Mouse (Mus musculus): ENCODE data around the gene 1700123O20Rik. TPM values are rescaled to one million over a fixed set of nuclear protein-coding genes. Genes with fewer than 3 reads are reported as not detected.

Gene 1700123O20Rik
- 10 to 100 TPM; 15.4 to 15.5 TPM for total RNA-seq (2021)
- long read RNA-seq, experiment 1, transcript 1700123O20Rik-201 (2 exons, 1,843 nt) = major isoform, 25 of 25 reads
- long read RNA-seq, experiment 1, partial matches to known transcripts = 0 of 25 reads
- long read RNA-seq, experiment 1, other reads (novel, unspliced or antisense) = 0 of 25 reads
- long read RNA-seq, experiment 2, transcript 1700123O20Rik-201 (2 exons, 1,843 nt) = major isoform, 14 of 15 reads
- long read RNA-seq, experiment 2, partial matches to known transcripts = 0 of 15 reads
- long read RNA-seq, experiment 2, other reads (novel, unspliced or antisense) = 1 of 15 reads

DNA sequence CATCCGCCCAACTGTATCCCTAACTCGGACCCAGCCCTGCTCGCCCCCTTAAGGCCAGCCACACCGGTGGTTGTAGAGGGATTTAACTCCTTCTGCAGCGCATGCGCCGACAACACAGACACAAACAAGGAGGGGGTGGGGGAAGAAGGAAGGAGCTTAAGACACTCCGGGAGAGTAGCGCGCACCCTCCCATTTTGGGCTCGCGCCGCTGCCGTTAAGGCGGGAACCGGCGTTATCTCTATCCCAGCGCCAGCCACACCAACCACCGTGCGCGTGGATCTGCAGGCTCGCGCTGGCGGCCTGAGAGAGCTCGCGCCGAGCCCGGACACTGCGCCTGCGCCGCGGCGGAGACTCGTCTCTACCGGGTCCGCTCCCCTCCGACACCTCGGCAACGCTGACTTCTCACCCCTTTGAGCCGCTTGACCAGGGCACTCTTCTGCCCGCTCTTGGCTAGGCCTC lies at the start of gene 1700123O20Rik:
1700123O20Rik (plus strand) TSS at position 154 of the 459 bp plus-strand sequence.
- DNase-seq = peak in 1 of 2 experiments; percentile 86

DNA sequence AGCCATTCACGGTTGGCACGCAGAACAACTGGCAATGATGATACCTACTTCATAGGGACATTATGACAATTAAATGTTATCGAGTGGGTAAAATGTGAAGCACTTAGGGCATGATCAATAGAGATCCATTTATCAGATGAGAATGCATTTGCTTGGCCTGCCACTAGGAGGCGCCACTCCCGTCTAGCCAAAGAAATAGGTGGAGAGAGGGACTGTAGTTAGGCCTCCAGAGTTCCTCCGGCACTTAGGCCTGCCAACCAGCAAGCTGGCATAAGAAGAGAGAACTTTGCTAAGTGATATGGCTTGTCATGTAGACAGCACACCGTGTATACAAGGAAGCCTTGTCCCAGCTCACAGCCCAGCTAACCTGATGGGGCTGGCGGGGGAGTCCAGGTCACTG lies 49.1 kb upstream of the 1700123O20Rik start:
- peak in 1 of 2 experiments; percentile 60 for DNase-seq

DNA sequence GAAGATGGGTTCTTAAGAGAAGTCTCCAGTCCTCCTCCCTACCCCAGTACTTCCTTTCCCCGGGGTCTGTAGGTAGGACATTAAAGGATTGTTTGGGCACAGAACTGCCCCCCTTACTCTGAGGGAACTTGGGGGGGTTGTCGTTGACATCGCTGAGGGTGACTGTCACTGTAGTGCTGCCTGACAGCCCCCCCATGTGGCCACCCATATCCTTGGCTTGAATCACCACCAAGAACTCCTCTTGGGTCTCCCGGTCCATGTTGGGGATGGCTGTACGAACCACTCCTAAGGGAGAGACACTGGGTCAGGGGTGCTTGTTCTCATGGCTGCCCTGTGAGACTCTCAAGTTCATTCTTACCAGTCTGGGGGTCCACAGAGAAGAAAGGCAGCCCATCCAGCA lies 47.8 kb upstream of the 1700123O20Rik start:
- no peak for DNase-seq

DNA sequence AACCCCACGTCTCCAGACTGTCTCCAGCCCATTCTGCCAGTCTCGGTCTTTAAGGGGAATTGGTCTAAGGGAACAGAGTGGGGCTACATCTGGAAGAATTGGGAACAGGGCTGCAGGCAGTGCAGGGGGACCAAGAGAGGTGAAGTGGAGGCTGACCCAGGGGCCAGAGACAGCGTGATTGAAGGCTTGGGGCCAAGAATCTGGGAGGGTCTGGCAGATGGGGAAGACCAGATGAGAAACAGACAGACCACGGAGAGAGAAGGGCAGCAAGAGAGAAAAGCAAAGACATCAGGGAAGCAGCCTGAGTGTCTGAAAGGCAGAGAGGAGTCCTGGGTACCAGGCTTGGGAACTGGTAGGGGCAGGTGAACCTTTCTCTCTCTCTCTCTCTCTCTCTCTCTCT lies 45.9 kb upstream of the 1700123O20Rik start:
- no peak for DNase-seq

DNA sequence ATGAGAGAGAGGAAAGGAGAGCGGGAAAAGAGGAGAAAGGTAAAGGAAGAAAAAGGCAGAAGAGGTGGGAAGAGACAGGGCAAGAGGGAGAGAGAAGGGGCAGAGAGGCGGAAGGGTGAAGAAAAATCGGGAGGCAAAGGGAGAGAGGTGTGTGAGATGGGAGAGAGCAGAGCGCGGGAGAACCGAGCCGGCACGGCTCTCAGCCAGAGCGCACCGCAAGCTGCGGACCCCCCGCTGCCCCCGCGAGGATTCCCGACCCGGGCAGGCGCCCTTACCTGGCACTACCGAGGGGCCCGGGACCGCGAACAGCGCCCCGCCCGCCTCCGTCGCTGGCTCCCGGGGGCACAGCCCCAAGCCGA lies 45.1 kb upstream of the 1700123O20Rik start, which contains the start of gene Gm17606:
Gm17606 (plus strand) TSS at position 7 of the 359 bp plus-strand sequence.
- no peak for DNase-seq

DNA sequence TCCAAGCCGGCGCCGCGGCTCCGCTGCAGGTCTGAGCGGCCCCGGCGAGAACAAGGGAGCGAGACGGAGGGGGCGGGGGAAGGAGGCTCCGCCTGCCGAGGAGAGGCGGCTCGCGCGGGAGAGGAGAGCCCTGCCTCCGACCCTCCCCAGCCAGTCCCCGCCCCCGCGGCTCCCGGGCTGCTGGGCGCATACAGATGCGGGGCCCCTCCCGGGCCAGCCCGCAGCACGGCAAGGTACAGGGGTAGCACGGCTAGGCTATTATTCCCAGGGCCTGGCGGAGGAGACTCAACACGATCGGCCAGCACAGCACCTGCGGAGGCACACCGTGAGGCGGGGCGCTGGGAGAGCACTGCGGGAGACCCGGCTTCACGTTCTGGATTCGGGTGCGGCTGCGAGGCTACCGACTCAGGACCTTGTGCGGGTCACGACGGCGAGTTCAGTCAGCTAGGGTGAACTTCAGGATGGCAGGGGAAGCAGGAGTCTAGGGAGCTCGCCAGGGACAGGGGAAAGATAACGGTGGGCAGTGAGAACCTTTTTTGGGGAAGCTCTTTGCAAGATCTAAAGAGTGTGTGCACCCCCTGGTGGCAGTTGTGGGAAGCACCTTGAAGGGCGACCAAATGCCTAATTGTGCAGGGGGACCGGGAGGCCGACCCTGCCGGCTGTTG lies 44.6 kb upstream of the 1700123O20Rik start, which contains the start of gene Cdh24:
Cdh24 (minus strand) TSS at position 60 of the 665 bp plus-strand sequence.
- peak; percentile 90 to 94 for DNase-seq

DNA sequence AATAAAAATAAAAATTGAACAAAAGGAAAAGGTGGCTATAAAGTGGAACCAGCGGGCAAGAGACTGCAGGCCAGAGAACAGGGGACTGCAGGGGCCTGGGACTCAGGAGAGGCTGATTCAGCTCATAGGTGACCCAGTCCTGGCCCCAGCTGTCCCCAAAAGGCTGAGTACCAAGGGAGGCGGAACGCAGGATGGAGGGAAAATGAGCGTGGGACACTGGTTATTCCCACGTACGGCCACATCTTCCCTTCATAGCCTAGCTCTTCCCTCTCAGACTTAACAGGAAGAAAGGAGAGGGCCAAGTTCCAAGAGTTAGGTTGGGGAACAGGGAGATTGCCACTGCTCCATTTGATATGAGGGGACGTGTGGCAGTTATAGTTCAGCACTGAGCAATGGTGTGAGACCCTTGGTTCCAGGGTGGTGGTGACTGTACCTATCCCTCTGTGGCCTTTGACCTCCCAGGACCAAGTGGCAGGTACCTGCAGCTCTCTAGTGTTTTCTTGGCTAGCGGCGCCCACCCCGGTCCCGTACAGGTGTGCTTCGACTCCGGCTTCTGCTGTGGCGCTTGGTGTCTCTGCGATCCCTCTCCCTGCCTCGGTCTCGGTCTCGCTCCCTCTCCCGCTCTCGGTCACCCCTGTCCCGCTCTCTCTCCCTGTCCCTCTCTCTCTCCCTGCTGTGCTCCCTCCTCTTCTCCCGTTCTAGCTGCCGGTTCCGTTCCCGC lies 43.6 kb upstream of the 1700123O20Rik start:
- DNase-seq = no peak

DNA sequence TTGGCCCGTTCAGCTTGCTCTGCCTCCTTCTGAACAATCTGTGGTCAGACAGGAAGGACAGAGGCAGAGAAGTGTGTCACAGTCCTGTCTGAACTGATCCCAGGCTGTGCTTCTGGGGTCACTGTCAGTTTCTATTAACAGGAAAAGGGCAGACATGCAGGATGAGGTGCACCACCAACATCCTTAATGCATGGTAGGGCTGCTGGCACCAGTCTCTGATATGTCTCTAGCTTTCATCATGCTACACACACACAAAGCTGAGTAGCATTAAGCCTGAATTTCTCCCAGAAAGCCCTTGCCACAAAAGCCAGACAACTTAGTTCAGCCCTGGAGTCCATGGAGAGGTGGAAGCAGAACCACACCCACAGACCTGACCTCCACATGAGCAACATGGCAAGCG lies 43.0 kb upstream of the 1700123O20Rik start:
- DNase-seq = no peak

DNA sequence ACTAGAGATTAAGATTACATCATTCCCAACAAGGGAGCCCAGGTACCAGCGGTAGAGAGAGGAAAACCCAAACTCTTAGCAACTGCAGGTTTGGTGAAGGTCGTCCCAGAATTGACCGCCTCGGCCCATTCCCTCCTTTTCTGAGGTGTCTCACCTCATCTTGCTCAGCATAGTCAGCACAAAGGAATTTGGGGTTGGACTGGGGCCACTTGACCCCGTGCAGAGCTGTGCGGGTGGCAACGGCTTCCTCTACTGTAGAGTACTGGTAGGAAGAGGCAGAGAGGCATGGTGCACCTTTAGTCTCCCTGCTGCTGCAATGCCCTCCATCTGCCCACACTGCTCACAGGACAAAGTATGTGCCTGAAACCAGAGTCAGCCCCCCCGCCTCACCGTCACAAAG lies 41.7 kb upstream of the 1700123O20Rik start:
- no peak for DNase-seq

DNA sequence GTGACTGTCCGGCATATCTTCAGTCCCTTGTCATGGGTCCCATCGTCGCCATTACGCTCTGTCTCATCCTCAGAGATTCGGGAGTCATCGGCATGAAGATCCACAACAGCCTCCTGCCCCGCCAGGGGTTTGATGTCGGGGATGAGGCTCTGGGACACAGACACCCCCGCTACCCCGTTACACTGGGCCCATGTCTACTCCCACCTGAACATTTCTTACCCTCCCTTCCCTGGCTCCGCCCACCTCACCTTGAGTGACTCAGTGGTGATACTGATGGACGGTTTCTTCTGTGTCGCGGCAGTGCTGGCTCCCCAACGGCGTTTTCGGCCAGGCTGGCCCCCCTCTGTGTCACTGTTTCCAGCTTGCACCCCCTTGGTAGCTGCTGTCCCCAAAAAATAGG lies 39.6 kb upstream of the 1700123O20Rik start:
- no peak for DNase-seq

DNA sequence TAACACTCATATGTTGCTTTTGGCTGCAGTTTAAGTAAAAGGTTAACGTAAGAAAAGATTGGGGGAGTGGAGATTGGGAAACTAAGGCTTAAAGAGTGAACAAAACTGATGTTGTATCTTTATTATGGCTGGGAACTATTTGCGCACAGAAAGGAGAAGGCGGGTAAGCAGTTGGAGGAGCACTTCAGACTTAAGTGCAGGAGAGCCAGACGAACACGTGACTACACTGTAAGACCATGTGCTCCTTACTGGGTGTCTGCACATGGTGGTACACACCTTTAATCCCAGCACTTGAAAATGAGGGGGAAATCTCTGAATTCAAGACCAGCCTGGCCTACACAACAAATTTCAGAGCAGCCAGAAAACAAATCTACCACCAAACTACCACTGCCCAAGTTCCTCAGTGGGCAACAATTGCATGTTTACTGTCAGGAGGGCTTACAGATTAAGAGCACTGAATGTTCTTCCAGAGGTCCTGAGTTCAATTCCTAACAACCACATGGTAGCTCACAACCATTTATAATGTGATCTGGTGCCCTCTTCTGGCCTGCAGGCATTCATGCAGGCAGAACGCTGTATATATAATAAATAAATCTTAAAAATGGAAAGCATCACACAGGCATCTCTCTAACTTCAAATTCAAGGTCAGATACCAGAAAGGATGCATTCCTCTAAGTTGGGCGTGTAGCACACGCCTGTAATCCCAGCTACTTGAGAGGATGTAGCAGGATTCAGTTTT lies 38.9 kb upstream of the 1700123O20Rik start:
- DNase-seq = no peak

DNA sequence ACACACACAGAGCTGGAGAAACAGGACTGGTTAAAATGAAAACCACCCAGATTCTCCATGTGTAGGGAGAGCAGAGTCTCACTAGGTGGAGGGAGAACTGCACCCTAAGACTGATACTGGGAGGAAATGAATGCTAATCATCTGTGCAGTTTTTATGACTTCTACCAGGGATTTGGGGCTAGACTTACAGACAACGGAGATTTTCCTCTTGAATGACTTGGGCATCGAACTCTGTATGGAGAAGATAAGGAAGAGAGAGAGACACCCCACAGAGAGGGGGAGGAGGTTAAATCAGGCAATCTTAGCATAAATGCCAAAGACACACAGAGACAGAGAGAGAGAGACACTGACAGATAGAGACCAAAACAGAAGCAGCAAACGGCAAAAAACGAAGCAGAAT lies 38.1 kb upstream of the 1700123O20Rik start:
- no peak for DNase-seq

DNA sequence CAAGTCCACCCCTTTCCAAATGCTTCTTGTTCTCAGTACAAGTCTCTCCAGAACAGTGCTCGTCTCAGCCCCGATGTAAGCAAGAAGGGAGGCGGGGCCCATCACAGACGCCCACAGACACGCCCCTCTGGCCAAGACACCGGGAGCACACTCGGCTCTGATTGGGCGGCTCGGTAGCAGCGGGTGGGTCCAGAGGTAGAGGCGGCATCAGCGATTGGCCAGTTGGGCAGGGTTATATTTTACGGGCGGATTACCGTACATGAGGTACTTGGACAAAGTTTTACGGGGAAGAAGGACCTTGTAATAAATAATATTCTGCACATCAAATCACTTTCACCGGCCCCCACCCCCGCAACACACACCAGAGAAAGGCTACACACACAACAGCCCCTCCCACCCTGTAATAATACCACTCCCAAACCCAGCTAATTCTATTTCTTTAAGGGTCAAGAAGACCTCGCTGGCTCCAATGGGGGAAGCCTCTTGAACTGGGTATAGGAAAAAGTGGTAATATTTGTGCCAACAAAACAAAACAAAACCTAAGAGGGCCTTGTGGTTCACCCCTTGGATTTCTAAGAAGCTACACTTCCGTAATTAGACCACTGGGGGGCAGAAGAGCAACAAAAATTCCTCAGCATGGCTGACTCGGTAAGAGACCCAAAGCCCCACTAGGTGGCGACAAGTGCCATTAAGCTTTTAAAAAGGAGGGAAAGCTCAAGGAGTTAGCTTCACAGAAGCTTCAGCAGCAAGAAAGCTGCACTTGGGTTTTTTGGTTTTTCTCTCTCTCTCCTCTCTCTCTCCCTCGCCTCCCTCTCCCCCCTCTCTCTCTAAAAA lies 35.2 kb upstream of the 1700123O20Rik start:
- peak; percentile 86 to 94 for DNase-seq

DNA sequence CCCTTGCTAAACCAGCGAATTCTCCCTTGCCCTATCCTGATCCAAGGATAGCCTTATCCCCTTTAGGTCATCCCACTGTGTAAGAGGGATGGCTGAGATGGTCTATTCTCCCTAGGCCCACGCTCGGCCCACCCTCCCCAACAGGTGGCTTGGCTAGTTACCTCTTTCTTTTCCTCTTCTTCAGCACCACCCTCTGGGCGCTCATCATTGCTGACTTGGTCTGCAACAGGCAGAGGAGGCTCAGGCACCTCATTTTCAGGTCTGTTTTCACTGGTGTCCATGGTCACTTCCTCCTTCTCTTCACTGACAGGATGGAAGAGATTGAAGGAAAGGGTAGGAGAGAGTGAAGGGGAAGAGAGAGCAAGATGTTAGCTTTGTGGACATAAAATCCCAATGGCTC lies 34.5 kb upstream of the 1700123O20Rik start:
- DNase-seq = no peak

DNA sequence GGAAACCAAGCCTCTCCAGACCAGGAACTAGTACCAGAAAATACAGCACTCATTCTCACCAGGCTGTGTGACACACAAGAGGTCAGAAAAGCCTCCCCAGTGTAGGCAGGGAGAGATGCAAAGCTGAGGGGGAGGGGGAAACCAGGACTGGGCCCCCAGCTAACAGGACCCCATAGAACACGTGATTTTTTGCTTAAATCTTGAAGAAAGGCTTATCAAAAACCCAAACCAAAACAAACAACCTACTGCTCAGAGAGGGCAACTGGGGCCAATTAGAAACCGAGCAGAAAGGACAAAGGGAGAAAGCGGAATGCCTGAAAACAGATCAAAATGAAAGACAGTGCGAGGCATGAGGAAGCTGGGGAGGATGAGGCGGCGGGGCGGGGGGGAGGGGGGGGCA lies 33.2 kb upstream of the 1700123O20Rik start:
- DNase-seq = no peak

DNA sequence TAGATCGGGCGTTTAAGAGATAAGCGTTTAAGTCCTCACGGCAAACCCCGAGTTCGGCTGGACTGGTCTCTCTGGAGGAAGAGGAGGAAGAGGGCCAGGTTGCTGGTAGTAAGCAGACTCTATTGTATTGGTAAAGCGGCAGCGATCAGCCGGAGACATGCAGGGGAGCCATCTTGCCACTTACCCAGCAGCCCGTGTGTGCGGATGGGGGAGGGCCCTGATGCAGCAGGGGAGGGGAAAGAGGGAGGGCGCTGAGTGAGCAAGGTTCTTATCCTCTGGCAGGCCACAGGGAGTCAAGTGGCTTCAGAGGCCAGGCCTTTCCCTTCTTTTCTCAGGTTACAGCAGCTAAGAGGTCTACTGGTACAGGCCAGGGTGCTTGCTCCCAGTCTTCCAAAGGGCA lies 32.5 kb upstream of the 1700123O20Rik start:
- peak; percentile 89 to 92 for DNase-seq

DNA sequence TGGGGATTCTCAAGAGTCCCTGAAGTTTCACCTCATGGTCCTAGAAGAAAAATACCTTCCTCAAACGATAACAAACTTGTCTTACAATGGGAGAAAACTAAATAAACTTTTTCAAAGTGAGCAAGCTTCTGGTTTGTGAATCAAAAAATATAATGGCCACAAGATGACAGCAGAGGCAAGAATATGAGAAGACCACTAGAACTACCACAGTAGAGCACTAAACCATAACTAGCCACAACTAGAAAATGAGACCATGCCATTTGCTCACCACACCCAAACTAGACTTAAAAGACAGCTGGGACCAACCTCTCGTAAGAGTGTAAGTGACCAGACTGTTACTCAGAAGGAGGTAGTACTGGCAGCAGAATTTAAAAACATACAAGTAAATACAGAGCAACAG lies 26.0 kb upstream of the 1700123O20Rik start:
- peak in 1 of 2 experiments; percentile 55 for DNase-seq

DNA sequence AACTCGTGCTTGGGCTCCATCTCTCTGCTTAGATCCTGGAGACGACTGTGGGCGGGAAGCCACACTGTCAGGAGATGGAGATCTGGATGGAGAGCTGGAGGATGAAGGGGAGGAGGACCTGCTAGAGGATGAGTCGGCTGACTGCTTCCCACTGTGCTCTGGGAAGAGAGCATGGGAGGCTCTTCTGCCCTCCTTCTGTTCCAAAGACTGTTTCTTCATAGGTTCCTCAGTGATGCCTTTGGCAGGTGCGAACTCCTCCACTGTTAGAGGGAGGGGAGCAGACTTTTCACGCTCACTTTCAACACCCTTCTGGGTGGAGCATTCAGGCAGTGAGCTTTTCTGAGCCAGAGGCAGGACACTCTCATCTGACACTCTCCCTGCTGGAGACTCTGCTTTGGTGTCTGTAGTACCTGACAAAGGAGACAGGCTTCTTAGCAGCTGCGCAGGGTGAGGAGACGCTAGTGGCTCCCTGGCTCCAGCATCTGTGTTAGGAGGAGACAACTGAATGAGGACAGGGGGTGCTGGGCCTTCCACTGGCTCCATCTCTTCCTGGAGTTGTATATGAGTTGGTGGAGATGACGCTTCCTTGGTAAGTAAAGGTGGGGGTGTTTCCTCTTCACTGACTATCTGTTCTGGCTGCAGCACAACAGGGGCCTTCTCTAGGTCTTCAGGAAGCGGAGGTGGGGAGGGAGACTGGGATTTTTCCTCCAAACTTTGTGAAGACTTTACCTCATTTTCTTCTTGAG lies 21.4 kb upstream of the 1700123O20Rik start:
- DNase-seq = no peak

DNA sequence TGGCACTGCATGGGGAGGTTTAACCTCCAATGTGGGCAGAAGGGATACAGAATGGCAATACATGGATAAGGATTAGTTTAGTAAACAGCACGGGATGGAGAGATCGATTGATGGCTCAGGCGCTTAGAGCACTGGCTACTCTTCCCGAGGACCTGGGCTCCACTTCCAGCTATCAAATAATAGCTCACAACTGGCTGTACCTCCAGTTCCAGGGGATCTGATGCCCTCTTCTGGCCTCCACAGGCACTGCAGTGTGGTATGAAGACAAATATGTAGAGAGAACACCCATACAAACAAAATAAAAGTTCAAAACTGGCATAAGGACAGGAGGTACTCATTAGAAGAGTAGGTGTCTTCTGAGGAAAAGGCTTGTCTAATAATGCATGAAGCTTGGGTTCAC lies 16.6 kb upstream of the 1700123O20Rik start:
- peak; percentile 50 to 74 for DNase-seq

DNA sequence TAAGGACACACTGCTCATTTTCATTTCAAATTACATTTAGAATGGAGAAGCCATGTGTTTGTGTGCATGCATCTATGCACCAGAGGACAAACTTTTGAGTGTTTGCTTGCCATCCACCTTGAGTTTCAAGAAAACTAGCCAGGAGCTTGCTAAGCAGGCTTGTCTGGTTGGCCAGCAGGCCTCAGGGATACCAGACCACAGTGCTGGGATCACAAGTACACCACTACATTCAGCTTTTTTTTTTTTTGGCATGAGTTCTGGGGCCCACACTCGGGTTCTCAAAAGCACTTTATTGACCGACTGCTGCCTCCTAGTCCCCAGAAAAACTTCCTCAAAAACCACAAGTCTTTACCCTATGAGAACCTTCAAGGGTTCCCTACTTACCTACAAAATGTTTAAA lies 11.7 kb upstream of the 1700123O20Rik start:
- DNase-seq = no peak

DNA sequence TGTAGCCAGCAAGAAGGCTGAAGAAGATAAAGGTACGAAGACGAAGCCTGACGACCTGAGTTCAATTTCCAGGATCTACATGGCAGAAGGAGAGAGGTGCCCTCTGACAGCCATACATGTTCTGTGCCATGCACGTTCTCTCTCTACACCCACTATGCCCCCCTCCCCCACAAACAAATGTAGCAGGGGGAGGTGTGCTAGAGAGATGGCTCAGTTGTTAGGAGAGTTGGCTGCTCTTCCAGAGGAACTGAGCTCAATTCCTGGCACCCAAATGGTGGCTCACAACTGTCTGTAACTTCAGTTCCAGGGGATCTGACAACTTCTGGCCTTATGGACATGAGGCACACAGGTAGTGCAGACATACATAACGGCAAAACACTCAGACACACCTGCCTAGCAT lies 9.7 kb upstream of the 1700123O20Rik start:
- DNase-seq = no peak
